Mouse (Mus musculus) liver, adult (tissue): ENCODE results near the gene Dph6.

ENCODE experiments used
- GATA4 ChIP-seq: IDR thresholded peaks from 2 replicates; pipeline ENCODE4 v1.6.1; 2014; ENCODE audit warnings: mild to moderate bottlenecking, low read length; ENCODE audit not compliant: insufficient replicate concordance

The Dph6 gene

DNA sequence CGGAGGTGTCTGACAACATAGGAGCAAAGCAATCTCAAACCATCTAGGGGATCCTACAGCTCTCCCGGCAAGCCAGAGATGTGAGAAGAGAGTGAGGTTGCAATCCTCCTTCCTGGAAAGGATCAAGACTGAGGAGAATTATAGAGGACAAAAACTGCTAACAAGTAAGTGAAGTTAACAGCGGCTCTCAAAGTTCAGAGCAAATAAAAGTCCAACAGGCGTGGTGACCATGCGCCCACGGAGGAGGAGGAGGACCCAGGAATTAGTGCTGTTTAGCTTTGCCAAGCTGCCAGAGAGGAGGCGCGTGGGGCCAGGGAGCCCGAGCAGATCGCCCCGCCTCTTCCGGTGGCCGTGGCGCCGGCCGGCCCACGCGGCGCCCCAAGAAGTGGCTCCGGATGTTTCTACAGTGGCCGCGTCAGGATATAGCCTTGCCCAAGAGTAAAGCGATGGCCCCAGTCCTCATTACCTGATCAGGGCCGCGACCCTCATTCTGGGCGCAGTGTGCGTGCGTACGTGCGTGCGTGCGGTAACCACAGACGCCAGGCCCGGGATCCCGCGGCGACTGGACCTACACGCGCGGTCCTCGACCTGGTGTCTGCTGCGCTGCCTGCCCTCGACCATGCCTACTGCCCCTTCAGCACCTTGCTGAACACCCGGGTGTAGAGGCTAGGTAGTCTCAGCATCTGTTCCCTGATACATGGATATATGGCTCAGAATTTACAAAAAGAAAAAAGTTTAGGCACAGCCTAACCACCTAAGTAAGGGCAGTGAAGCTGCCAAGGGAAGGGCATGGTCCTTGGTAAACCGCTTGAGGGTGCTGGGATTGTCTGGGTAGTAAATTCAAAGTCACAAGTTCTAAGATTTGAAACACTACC, at the start of gene Dph6:
Gene Dph6 (minus strand): TSS at position 600 of the 875 bp plus-strand sequence.
- TF ChIP-seq GATA4 = peak; percentile 62; the same call in 1 of the 2 replicates

DNA sequence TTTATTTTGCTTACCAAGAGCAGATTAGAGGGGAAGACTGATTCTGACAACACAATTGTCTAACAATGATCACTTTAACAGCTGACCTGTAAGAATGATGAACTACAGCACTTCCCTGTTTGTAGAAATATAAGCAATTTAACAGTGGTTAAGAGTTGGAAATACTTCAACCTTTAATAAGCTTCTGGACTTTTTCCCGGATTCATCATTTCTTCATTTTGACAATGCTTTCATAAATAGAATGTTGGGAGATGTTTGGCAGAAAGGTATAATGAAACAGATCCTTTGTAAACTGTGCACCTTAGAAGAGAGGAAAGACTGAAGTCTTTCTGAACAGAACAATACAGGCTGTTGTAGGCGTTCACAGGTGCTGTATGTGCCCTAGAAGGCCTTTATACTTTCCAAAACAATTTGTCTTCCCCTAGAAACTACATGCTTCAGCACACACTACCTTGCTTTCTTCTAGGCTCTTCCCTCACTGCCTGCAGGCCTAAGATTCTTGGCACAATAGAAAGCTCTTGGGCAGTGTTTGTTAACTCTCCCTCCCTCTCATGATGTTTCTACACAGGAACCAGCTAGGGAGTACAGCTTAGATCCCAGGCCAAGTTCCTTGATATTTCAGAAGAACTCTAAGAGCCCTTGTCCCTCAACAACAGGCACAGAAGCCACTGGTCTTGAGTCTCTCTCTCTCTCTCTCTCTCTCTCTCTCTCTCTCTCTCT, 46.4 kb upstream of the Dph6 start:
- no peak for TF ChIP-seq GATA4

DNA sequence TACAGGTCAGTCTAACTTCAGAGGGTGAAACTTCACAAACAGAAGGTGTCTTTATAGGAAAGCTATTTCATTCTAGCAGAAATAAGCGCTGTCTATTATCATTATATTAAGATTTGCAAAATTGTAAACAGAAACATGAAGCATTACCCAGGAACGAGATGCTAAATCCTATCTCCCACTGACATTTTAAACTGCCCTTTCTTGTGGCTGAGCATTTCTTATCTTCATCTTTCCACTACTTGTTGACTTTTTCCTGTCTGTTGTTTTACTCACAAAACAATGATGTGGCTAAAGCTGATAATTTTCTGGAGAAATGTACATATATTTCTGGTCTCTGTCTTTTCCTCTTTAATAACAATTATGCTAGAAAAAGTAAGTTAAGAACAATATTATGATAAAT, 36.8 kb upstream of the Dph6 start:
- no peak for TF ChIP-seq GATA4

DNA sequence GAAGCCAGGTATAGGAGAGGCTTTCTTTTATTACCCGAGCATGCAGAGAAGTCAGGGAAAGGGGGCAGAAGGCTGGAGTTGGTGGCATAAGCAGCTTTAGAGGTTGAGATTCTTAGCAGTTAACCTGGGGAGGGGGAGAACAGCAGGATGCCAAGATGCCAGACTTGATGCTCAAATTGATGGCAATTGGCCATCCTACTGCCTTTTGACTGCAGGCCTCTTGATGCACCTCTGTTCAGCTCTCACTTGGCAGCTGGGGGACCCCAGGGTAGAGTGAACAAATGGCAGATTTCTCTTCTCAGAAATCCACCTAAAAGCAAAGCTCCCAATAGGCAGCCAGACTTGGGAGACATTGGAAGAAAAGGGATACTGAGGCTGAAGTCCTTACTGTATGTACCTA, 32.7 kb upstream of the Dph6 start:
- TF ChIP-seq GATA4 = no peak

DNA sequence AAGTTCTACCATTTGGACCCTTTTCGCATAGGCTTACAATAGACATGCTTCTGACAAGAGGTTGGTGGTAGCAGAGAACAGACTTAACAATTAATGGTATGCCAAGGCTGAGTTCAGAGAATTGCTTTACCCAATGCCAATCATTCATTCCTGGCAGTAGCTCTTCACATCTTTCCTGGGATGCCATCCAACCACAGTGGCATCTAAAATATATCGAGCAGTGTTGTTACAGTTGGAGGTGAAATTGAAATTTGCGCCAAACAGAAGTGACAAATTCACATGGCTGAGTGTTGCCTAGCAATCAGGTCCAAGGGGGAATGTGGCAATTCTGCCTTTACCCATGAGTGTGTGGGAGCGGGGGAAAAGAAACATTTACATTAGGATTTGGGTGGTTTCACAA, 32.3 kb upstream of the Dph6 start:
- TF ChIP-seq GATA4 = no peak

DNA sequence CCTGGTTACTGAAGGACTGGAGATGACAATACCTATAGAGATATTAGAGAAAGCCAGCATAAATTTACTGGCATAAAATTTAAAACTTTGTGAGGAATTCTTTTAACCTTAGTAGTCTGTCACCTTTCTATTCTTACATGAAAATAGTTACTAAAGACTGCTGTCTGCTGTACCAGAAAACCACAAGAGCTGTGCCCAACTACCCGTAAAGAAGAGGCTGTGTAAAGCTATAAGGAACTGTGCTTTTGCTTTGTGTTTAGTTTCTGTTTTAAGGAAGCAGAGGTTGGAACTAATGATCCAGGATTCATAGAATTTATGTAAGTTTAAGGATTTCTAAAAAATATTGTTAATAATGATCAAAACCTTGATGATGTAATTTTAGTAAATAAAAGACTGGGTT, 19.1 kb upstream of the Dph6 start:
- no peak for TF ChIP-seq GATA4

DNA sequence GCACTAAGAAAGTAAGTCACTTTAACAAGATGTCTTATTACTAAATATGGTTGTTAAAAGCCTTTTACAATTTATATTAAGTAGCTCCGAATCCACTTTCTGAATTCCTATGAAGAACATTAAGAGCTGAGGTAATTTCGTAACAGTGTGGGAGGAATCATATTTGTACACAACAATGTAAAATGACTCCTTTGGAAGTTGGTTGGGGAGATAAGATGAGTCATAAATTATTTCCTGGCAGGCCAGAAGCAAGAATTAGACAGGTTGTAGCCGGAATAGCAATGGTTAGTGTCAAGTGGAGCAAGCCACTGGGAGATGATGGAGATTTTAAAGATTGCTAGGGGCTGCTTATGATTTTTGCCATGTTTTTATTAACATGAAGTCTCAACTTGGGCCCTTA, 16.2 kb upstream of the Dph6 start:
- TF ChIP-seq GATA4 = no peak

DNA sequence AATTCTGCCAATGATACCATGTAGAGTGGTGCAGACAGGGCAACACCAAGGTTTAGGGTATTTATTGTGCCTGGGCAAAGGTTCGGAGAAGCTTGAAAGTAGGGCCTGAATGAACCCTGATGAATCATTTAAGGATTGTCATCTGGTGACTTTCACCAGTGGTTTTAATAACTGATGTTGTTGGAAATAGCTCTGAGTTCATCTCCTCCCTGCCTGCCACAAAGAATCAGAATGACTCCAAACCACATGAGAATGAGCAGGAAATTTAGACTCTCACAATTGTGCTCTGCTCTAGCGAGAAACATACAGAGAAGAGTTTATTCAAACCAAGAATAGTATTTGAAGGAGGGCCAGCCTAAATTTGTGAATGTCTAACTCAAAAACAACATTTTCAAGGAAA, 4.2 kb upstream of the Dph6 start:
- no peak for TF ChIP-seq GATA4

DNA sequence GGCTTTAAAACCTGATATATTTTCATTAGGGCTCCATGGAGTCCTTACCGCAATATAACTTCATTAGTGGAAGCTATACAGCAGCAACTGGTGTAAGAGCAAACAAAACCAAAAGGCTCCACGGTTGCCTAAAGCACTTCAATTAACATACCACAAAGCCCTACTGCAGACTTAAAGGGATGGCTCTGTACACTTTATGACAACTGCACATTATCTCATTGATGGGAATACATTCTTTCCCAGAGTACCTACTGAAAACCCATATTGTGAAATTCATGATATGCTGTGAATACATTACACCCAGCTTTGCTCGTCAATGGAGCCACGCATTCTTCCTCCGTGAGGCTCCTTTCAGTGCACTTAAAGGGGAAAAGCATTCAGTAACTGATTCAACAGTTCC, 8.5 kb downstream of the Dph6 start:
- no peak for TF ChIP-seq GATA4

DNA sequence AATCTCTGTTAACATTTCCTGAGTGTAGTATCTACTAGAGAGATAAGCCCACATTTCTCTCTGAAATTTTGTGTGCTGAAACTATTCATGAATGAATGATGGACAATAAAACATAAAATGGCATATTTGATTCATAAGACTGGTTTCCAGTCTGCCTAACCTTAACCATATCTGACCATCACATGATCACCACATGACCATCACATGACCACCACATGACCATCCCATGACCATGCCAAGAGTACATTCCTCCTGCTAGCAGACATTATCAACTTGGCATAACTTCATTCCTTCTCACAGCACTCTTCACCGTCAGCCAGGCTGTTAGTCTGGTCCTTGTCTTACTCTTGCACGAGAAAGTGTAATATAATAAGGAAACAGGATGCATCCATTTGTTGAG, 10.9 kb downstream of the Dph6 start:
- TF ChIP-seq GATA4 = no peak

DNA sequence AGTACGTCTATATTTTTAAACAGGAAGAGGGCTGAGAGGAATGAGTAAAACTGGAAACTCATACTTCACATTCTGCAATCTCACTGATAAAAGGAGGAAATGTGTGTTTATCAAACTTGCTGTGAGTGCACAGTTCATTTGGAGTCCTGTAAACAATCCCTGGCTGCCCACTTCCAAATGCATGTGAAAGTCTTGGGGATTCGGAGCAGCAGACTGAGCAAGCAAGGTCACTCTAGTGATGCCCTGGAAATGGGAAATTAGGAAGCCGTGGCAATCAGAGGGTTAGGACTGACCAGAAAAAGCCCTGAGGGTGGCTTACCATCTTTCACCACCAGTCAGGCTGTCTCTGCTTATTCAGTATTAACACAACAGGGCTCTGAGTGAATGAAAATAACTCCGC, 30.1 kb downstream of the Dph6 start:
- TF ChIP-seq GATA4 = peak; percentile 99

DNA sequence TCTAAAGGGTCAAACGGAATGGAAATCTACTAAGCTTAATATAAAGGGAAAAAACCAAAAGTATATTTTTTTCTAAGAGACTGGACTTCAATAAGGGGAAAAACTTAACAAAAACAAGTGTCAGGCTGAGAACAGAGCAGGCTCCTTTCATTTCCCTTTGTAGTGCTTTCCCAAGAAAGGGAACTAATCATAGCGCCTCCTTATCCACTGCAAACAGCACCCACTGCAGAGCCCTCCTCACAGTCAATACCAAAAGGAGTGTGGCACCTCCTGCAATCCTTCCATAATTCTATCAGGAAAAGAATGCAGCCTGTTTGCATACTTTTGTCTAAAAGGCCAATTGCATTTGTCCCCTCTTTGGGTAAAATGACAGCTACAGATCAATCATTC, 32.2 kb downstream of the Dph6 start:
- TF ChIP-seq GATA4 = no peak

DNA sequence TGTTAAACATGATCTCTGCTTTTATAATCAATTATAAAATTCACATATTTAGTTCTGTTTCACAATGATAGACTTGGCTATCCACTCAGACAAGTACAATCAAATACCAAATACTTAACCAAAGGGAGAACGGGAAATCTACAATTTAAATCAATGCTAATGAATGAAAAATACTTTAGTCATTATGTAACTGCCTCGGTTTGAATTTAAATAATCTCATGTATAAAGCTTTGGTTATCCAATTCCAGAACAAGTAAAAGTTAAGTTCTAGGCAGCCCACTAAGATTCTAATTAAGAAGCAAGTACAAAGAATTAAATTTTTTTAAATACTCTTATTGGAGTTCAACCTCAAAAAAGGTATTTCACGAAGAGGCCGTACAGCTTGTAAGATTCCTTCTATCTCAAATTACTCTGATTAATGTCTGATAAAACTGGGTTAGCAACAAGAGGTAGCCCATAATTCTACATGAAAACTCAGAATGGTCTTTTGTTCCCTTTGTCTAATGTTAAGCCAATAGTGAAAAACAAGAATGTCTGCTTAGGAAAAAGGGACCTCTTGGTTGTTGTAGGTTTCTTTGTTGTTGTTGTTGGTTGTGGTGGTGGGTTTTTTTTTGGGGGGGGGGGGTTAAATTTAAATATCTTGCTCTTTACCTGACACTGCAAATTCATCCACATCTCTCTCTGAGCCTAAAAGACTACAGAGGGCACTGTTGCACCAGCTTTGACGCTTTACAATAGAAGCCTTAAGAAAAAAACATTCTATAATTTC, 32.8 kb downstream of the Dph6 start:
- no peak for TF ChIP-seq GATA4

DNA sequence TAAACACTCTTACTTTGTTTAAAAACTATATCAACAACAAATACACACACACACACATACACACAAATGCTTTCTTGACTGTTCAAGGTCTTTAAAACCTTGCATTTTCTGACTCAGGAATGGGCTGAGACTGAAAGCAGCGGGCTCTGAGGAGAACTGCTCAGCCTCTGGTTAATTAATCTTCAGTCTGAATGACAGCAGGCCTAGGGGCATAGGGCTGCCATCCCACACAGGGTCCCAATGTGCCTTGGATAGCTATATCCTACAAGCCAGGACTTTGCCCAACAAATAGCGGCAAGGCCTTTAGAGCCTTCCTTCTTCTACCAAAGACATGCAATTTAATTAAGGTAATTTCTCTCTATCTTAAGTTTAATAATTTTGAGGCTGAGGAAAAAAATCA, 43.2 kb downstream of the Dph6 start:
- TF ChIP-seq GATA4 = no peak

DNA sequence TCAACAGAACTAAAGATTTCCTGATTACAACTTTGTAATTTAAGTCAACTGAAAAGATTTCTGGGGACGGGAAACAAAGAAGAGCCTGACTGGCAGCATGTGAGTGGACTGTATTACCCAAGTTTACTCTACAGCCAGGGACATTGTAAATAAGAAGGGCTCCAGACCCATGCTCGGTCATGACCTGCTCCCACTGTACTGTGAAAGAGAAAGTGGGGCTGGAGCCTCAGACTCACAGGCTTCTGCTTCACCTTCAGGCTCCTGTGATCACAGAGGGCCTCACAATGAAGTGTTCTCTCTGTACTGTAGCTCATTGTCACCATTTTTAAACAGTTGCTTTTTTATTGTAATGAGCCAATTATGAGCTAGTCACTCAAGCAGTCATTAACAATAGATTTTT, 44.7 kb downstream of the Dph6 start:
- no peak for TF ChIP-seq GATA4

DNA sequence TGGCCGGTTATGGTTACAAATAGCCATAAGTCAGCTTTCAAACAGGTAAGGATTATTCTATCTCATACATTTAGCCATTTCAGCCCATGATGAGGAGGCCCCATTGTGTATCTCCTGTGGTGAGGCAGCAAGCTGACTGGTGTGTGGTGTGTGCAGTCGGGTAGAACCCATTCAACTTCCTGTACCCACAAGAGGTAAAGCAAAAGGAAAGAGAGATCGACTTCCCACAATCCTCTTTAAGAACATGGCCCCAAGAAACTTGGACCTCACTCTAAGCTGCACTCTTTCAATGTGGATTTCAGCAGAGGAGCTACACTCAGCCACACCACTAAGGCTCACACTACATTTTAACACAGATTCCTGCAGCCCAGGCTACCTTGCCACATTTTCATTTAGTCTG, 53.6 kb downstream of the Dph6 start:
- TF ChIP-seq GATA4 = no peak
